Mouse (Mus musculus) left cerebral cortex, postnatal 10 days (tissue): ENCODE measurements at regions not wholly inside any gene's neighbourhood (a gene's known extent, or its start where the extent isn't known, plus 50 kb on each side); places are given as distances from the start of the nearest gene placed in this dataset.
A peak's percentile ranks its signal among the peaks of the same experiment; 100 is the strongest.

ENCODE experiments used
- DNase-seq, 2 experiments: peaks; one replicate each; pipeline ENCODE4 v3.0.0; 2021 to 2022; ENCODE audit warnings: low spot score in 2 of 2, mixed read lengths in 1 of 2; ENCODE audit errors: extremely low spot score in 1 of 2
- intact Hi-C: fragments of 180-260 bp; cut with DNase I; formaldehyde crosslinking; loops from one replicate; pipeline ENCODE4 v1.15.1; 2025

- intact Hi-C loops: no loop called here
- DNase-seq: peak in 1 of 2 experiments; percentile 54
These were observed 268.7 kb downstream of the Cd47 start for GRCm38 (mm10) chr16:50069033-50069432.

DNA sequence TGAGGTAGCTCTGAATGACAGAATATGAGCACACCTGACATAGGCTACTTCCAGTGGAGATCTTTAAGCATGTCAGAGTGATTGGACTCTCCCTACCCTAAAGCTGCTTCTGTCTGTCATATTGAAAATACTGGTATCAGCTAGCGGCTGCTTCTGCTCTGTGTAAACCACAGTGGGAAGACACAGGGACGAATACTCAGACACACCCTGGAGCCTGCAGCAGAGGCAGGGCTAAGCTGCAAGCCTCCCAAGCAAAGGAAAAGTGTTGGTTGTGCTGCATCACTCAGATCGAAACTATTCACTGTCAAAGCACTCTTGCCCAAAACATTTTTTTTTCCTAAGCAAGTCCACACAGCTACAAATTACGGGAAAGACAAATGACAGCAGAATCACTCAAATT, 270.4 kb downstream of the Cd47 start:
- intact Hi-C loops: no loop called here
- DNase-seq: no peak

GRCm38 (mm10) chr16:50072853-50073360, 272.6 kb downstream of the Cd47 start:
- DNase-seq: no peak
- intact Hi-C loops: no loop called here

DNA sequence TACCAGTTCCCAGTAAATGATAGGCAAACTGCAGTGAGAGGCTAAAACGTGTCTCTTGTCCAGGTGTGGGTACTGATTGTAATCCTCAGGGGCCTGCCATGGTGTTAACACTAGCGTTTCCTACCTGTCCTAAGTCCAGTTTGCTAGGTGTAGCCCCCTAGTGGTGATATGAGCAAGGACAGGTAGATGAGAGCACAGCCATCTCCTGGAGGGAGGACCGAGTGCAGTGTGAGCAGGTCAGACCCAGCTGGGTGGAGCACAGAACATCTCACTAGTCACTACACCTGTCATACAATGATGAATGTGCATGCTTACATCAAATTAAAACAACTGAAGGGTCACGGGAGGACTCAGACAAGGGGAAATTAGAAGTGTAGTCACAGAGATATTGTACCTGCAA, 273.6 kb downstream of the Cd47 start:
- DNase-seq: no peak
- intact Hi-C loops: no loop called here

GRCm38 (mm10) chr16:50075641-50076040, 275.3 kb downstream of the Cd47 start:
- no peak for DNase-seq
- intact Hi-C loops: no loop called here

GRCm38 (mm10) chr16:50081511-50081910, 281.2 kb downstream of the Cd47 start:
- intact Hi-C loops: no loop called here
- DNase-seq: no peak

DNA sequence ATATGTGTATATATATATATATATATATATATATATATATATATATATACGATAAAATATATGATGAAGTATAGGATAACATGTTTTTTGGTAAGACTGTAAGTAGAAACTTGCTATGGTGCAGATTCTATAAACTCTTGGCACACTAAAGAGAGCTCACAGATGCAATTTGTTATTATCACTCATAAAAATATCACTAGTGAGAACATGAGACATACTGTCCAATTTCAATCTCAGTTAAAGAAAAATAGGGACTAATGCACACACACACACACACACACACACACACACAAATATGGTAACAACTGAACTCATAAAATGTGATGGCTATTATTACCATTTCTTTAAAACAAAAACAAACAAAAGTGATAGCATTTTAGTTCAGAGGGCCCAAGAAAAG, 292.0 kb downstream of the Cd47 start:
- DNase-seq: no peak

GRCm38 (mm10) chr16:50092780-50093179, 292.4 kb downstream of the Cd47 start:
- no peak for DNase-seq
- intact Hi-C loops: no loop called here

More for the DNA sequence above, 292.0 kb downstream of the Cd47 start:
- intact Hi-C loops: no loop called here

DNA sequence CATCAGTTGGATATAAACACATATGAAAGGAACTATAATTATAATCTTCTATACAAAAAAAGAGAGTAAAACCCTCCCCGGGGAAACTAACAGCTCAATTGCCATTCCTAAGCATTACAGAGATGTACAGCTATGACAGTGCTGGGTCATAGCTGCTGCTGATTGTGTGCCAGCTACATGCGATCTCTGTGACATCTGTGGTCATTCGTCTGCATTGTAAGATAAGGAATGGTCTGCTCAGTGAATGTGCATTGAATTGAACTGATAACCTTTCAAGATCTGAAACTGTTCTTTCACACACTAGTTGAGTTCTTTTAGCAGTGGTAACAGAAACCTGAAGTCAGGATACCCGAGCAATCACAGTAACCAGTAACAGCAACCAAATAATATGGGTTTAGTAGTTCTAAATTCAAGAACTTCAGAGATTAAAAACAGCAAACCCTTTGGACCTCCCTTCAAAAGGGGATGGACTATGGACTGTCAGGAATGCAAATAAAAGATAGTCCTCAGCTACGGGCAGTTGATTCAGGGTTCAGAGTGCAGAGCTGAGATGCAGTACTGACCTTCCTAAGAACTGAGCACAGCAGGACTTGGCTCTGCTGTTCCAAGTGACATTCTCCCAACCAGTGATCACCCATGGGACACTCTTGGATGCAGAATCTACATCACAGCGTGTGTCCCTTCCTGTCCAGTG, 295.7 kb downstream of the Cd47 start:
- DNase-seq: no peak
- intact Hi-C loops: no loop called here

DNA sequence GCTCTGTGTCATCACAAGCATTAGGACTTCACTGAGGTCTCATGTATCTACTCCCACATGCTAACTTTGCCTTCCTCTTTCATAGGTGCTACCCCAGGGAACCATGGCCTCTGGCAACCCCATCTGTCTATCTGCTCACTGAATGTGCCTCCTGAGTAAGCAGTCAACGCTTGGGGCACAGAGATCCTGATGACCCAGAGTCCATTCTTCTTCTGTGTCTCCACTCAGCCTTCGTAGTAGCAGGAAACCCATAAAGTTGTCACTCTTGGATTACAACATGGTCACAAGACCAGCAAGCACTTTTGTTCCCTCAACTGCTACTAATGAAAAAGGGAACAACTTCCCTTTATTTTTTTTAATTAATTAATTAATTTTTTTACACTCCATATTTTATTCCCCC, 296.2 kb downstream of the Cd47 start:
- no peak for DNase-seq
- intact Hi-C loops: no loop called here

GRCm38 (mm10) chr16:50103340-50103739, 303.0 kb downstream of the Cd47 start:
- intact Hi-C loops: no loop called here
- DNase-seq: no peak

- peak in 1 of 2 experiments; percentile 26 for DNase-seq
- intact Hi-C loops: no loop called here
These were observed 314.0 kb downstream of the Bbx start for GRCm38 (mm10) chr16:50118150-50118549.

DNA sequence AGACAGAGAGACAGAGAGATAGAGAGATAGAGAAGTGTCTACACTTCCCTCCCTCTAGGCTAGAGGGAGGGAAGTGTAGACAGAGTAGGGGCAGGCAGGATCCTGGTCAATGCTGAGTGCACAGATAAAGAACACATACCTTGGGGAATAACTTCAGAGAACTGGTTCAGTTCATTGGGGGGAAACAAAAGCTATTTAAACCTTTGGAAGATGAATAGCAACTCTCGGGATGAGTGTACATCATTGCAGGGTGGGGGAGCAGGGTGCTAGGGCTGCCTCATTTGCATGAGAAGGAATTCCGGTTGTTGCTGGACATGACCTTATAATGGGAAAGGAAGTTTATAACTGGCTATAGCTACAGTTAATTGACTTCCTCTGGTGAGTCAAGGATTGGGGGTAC, 309.7 kb downstream of the Bbx start:
- intact Hi-C loops: no loop called here
- no peak for DNase-seq

DNA sequence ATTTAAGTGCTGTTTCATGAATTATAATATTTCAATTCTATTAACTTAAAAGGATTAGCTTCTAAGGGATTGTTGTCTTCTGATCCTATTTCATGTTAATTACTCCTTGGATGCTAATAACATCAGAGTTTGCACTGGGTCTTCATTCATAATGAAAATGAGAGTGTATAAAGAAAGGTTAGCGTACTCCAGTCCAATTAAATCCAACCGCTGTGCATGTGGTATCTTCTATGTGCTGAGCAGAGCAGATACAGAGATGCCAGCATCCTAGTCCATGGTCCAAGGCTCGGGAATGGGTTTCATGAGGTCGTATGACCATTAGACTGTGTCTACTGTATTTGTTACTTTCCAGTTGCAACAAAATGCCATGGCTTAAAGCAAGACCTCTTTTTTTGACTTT, 307.5 kb downstream of the Bbx start:
- no peak for DNase-seq
- intact Hi-C loops: no loop called here

GRCm38 (mm10) chr16:50125564-50125963, 306.6 kb downstream of the Bbx start:
- DNase-seq: no peak
- intact Hi-C loops: no loop called here

- intact Hi-C loops: no loop called here
- DNase-seq: no peak
These were observed 300.8 kb downstream of the Bbx start for GRCm38 (mm10) chr16:50131406-50131805.
